Mouse (Mus musculus): Measurements from ENCODE around the gene Ak1. TPM values are rescaled to one million over a fixed set of nuclear protein-coding genes. Genes with fewer than 3 reads are reported as not detected.
A peak's percentile ranks its signal among the peaks of the same experiment; 100 is the strongest.

Gene Ak1
- polyA plus RNA-seq, 1 experiment from 2014 or later, result 21.8 TPM

DNA sequence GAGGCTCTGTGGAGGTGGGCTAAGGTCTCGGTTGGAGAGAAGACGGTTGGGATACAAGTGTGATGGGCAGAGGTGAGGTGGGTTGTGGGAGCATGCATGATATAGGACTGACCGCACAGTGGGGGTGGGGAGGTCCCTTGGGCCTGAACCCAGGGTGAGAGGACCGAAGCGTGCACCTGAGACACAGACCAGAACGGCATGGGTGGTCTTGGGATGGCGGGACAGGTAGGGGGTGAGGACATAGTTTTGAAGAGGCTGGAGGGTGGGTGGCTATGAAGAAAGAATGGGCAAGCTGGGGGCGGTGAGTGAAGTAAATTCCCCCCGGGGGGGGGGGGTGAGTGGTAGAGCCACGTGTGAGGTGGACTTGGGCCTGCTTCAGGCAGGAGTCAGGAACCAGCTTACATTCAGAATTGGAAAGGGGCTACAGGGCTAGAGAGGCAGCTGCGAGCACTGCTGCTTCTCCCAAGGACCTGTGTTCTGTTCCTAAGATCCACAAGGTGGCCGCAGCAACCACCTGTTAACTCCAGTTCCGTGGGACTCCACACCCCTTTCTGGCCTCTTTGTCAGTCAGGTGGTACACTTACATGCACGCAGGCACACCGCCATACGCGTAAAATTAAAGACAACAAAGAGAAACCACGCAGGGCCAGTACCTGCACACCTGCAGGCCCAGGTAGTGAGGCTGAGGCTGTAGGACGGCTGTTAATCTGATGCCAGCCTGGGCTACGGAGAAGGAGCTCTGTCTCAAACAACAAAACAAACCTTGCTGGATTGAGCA lies 5.9 kb downstream of the Ak1 start:
- no peak for TF ChIP-seq EP300 (optimal IDR thresholded peaks at IDR 0.05)
- TF ChIP-seq CTCF (IDR thresholded peaks at IDR 0.05; ENCODE audit: low read depth), result no peak
- 0 out of 2 replicates have a peak, but pooled peaks cover 9% of the 10 kb centered on the region for H3K4me1 ChIP-seq (replicated peaks; ENCODE audit: control insufficient read depth, insufficient read depth)
- DNase-seq (ENCODE audit: low spot score), result peak; percentile 61

DNA sequence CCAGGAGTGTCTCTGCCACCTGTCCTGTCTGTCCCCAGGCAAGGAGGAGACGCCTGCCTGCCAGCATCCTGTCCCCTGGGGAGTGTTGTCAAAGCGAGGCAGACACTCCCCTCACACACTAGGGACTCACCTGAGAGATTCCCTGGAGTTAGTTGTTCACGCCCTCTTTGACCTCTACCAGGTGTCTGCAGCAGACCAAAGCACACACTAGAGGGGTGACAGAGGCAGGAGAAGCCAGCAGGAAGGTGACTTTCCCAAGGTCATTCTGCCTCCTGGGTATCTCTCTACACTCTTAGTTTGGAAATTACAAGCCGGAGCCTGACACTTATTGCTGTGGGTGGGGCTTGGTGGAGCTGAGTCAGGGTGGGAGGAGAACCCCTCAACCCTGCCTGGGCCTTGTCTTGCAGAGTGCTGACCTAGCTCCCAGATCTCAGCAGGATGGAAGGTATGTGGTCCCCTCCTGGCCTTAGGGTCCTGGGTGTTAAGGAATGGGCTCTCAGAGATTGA lies 6.5 kb downstream of the Ak1 start:
- 0 out of 2 replicates have a peak, but pooled peaks cover 9% of the 10 kb centered on the region for H3K4me1 ChIP-seq (replicated peaks; ENCODE audit: control insufficient read depth, insufficient read depth)
- H3K9ac ChIP-seq (ENCODE audit: low read length), result no peak overlapping the region
- no peaks in the 10 kb centered on the region for H3K36me3 ChIP-seq (ENCODE audit: control insufficient read depth, insufficient read depth, low read length)
- H3K27ac ChIP-seq (replicated peaks), result peak overlapping the region; percentile 75
- ATAC-seq (ENCODE audit: low FRiP score, low TSS enrichment), result no peak
- no peak overlapping the region for H3K4me3 ChIP-seq (ENCODE audit: low read depth, low read length)
- peak overlapping the region; percentile 23; the same call in 1 of the 2 replicates for H3K4me2 ChIP-seq (replicated peaks; ENCODE audit: low read depth)
- no peaks in the 10 kb centered on the region for H3K27me3 ChIP-seq (ENCODE audit: control insufficient read depth, insufficient read depth, low read length)
- TF ChIP-seq EP300 (optimal IDR thresholded peaks at IDR 0.05) (no peak), CTCF (IDR thresholded peaks at IDR 0.05; ENCODE audit: low read depth) (no peak)
- no peaks in the 10 kb centered on the region for H3K9me3 ChIP-seq (ENCODE audit: control insufficient read depth, low read length)
- DNase-seq (ENCODE audit: low spot score), result no peak
- WGBS, result 63% methylated on average over 4 of the region's 4 CpGs

More for the DNA sequence above, 5.9 kb downstream of the Ak1 start:
- no peak; the same call in 1 of the 2 replicates for ATAC-seq (ENCODE audit: low FRiP score, low TSS enrichment)
- H3K9ac ChIP-seq (ENCODE audit: low read length), result no peak overlapping the region
- H3K4me2 ChIP-seq (replicated peaks; ENCODE audit: low read depth), result no peak overlapping the region
- H3K27ac ChIP-seq (replicated peaks), result peak overlapping the region; percentile 75; the same call in 1 of the 2 replicates
- no peaks in the 10 kb centered on the region for H3K9me3 ChIP-seq (ENCODE audit: control insufficient read depth, low read length)
- H3K27me3 ChIP-seq (ENCODE audit: control insufficient read depth, insufficient read depth, low read length), result no peaks in the 10 kb centered on the region
- 67% methylated on average over 19 of the region's 20 CpGs for WGBS
- no peaks in the 10 kb centered on the region for H3K36me3 ChIP-seq (ENCODE audit: control insufficient read depth, insufficient read depth, low read length)
- H3K4me3 ChIP-seq (ENCODE audit: low read depth, low read length), result no peak overlapping the region

DNA sequence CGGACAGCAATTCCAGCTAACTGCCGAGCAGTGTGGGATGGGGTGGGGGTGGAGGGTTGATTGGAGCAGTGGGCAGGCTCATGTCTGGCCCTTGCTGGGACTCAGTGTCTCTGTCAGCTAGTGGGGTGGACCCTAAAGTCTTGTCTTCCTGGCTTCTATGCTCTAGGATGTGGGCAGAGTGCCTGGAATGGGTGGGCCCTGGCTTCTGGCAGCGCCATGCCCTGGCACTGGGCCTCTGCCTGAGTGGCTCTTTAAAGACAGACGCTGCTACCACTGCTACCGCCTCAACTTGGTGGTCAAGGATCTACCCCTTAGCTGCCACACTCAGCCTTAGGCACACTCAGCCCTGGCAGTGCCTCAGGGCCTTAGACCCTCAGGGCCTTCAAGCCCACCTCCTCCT lies 7.2 kb downstream of the Ak1 start:
- Histone ChIP-seq H3K27me3 (ENCODE audit: control insufficient read depth, insufficient read depth, low read length) (no peaks in the 10 kb centered on the region), H3K4me1 (replicated peaks; ENCODE audit: control insufficient read depth, insufficient read depth) (0 out of 2 replicates have a peak, but pooled peaks cover 9% of the 10 kb centered on the region), H3K9ac (ENCODE audit: low read length) (peak overlapping the region; percentile 38), H3K36me3 (ENCODE audit: control insufficient read depth, insufficient read depth, low read length) (no peaks in the 10 kb centered on the region), H3K9me3 (ENCODE audit: control insufficient read depth, low read length) (no peaks in the 10 kb centered on the region), H3K4me2 (replicated peaks; ENCODE audit: low read depth) (peak overlapping the region; percentile 23; the same call in 1 of the 2 replicates), H3K27ac (replicated peaks) (peak overlapping the region; percentile 75), H3K4me3 (ENCODE audit: low read depth, low read length) (no peak overlapping the region)
- WGBS, result 29% methylated on average over 5 of the region's 5 CpGs
- DNase-seq (ENCODE audit: low spot score) (peak; percentile 53), ATAC-seq (ENCODE audit: low FRiP score, low TSS enrichment) (peak; percentile 6)
- no peak for TF ChIP-seq EP300 (optimal IDR thresholded peaks at IDR 0.05)
- TF ChIP-seq CTCF (IDR thresholded peaks at IDR 0.05; ENCODE audit: low read depth), result no peak; the same call in 1 of the 2 replicates

DNA sequence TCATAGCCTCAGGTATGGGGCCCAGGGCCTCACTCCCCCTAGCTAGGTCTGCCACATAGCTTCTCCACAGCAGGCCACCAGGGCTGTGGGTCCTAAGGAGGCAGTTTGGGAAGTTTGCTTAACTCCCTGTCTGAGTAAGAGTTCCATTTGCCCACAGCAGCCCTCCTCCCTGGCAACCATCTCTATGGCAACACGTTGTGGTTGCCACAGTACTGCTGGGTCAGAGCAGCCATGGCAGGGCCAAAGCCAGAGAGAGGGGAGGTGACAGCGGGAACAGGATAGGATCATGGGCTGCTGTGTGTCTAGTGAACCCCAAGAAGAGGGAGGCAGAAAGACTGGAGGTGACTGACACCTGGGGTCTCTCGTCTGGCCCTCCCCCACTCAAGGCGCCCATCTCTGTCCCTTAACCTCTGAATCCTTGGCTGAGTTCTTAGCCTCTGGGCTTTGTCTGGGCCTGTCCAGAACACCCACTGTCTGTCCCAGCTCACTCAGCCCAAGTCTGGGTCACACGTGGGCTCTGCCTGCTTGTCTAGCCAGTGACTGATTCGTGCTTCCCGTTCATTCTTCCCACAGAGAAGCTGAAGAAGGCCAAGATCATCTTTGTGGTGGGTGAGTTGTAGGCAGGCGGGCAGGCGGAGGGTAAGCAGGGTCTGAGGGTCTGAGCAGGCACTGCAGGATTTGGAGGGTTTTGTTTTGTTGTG lies 7.9 kb downstream of the Ak1 start:
- Histone ChIP-seq H3K4me2 (replicated peaks; ENCODE audit: low read depth) (no peak overlapping the region), H3K9ac (ENCODE audit: low read length) (peak overlapping the region; percentile 38), H3K4me3 (ENCODE audit: low read depth, low read length) (no peak overlapping the region), H3K36me3 (ENCODE audit: control insufficient read depth, insufficient read depth, low read length) (no peaks in the 10 kb centered on the region), H3K27ac (replicated peaks) (peak overlapping the region; percentile 75), H3K27me3 (ENCODE audit: control insufficient read depth, insufficient read depth, low read length) (no peaks in the 10 kb centered on the region), H3K9me3 (ENCODE audit: control insufficient read depth, low read length) (no peaks in the 10 kb centered on the region), H3K4me1 (replicated peaks; ENCODE audit: control insufficient read depth, insufficient read depth) (0 out of 2 replicates have a peak, but pooled peaks cover 9% of the 10 kb centered on the region)
- WGBS, result 54% methylated on average over 9 of the region's 9 CpGs
- DNase-seq (ENCODE audit: low spot score) (peak; percentile 78), ATAC-seq (ENCODE audit: low FRiP score, low TSS enrichment) (peak; percentile 33)
- no peak for TF ChIP-seq EP300 (optimal IDR thresholded peaks at IDR 0.05)
- TF ChIP-seq CTCF (IDR thresholded peaks at IDR 0.05; ENCODE audit: low read depth), result no peak

DNA sequence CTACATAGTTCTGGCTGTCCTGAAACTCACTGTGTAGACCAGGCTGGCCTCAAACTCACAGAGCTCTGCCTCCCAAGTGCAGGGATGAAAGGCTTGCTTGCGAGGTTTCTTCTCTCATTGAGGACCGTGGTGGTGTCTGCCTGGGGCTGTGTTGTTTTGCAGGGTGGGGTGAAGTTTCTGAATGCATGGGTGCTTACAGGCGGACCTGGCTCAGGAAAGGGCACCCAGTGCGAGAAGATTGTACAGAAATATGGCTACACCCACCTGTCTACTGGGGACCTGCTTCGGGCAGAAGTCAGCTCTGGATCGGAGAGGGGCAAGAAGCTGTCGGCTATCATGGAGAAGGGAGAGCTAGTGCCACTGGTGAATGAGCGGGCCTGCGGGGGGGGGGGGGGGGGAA lies 8.5 kb downstream of the Ak1 start:
- Histone ChIP-seq H3K4me2 (replicated peaks; ENCODE audit: low read depth) (no peak overlapping the region), H3K4me3 (ENCODE audit: low read depth, low read length) (no peak overlapping the region), H3K27me3 (ENCODE audit: control insufficient read depth, insufficient read depth, low read length) (no peaks in the 10 kb centered on the region), H3K4me1 (replicated peaks; ENCODE audit: control insufficient read depth, insufficient read depth) (0 out of 2 replicates have a peak, but pooled peaks cover 9% of the 10 kb centered on the region), H3K27ac (replicated peaks) (no peak overlapping the region), H3K9ac (ENCODE audit: low read length) (no peak overlapping the region), H3K36me3 (ENCODE audit: control insufficient read depth, insufficient read depth, low read length) (no peaks in the 10 kb centered on the region), H3K9me3 (ENCODE audit: control insufficient read depth, low read length) (no peaks in the 10 kb centered on the region)
- 82% methylated on average over 7 of the region's 9 CpGs for WGBS
- ATAC-seq (ENCODE audit: low FRiP score, low TSS enrichment) (no peak), DNase-seq (ENCODE audit: low spot score) (no peak)
- TF ChIP-seq EP300 (optimal IDR thresholded peaks at IDR 0.05) (no peak), CTCF (IDR thresholded peaks at IDR 0.05; ENCODE audit: low read depth) (no peak)
